Mouse (Mus musculus): ENCODE measurements around the gene Ptgdr2.

DNA sequence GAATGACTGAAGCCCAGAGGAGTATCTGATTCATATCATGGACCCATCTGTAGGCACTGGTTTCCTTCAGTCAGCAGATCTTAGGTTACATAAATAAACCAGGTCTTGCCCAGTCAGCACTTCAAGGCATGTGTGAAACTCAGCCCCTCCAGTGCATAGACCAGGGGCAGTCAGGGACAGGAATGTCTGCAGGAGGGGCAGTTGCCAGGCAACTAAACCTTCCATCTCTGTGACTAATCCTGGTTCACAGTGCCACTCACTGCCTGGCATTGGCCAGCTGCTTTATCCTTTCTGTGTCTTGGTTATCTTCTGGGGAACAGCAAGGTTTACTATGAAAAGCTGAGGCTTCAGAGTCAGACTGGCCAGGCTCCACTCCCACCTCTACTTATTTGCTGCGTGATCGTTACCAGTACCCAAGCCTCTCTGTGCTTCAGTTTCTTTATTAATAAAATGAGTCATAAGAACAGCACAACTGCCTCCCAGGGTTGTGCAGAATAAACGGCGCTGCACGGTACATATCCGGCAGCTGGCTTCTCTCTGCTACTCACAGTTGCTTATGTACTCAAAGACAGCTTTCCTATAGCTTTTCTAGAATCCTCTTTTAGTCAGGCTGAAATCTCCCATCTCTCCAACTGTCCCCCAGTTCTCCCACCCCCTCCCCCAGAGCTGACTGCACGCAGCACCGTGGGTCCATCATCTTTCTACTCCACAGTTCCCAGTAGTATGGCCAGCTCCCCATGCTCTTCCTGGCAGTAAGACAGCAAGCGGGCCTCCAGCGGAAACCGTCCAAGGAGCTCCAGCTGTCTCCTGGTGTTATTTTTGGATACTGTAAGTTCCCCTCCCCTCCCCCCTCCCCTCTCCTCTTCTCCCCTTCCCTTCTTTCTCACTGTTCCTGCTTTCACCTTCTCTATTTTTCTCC, 15.3 kb downstream of the Ptgdr2 start:
- TF ChIP-seq POLR2A (IDR thresholded peaks at IDR 0.05; ENCODE audit: borderline replicate concordance, insufficient read depth, low read length): no peak
- TF ChIP-seq CTCF (IDR thresholded peaks at IDR 0.05; ENCODE audit: borderline replicate concordance, insufficient read depth, low read depth, low read length): no peak

All from cerebellum, adult 2 months (tissue).